Mouse (Mus musculus): ENCODE data around the gene Trak1. TPM values are rescaled to one million over a fixed set of nuclear protein-coding genes. Genes with fewer than 3 reads are reported as not detected.
A peak's percentile ranks its signal among the peaks of the same experiment; 100 is the strongest.

Trak1 gene
- total and polyA plus RNA-seq, 2 experiments, result 50.3 to 61.2 TPM

- H3K27me3 ChIP-seq (ENCODE audit: control insufficient read depth, insufficient read depth, low read length), result no peaks in the 10 kb centered on the region
- H3K4me1 ChIP-seq (ENCODE audit: control insufficient read depth, insufficient read depth, low read length), result peaks cover 2% of the 10 kb centered on the region
- peak within 1 kb of the TSS; percentile 54 for H3K9ac ChIP-seq (ENCODE audit: low read depth, low read length)
- peak; percentile 80 for DNase-seq (ENCODE audit: extremely low read depth, low read depth, low spot score)
- peak within 1 kb of the TSS; percentile 30; the same call in 1 of the 2 replicates for H3K27ac ChIP-seq (replicated peaks; ENCODE audit: insufficient read depth, low read depth, low read length)
- under 1% methylated on average over 59 of the region's 59 CpGs for WGBS
- H3K79me2 ChIP-seq (ENCODE audit: control insufficient read depth, insufficient read depth, low read length), result no peaks in the 10 kb centered on the region
- TF ChIP-seq CTCF (IDR thresholded peaks at IDR 0.05; ENCODE audit: low read depth, low read length) (no peak), POLR2A (IDR thresholded peaks at IDR 0.05; ENCODE audit: extremely low read depth, insufficient read depth, low read length) (no peak)
- no peaks in the 10 kb centered on the region for H3K36me3 ChIP-seq (ENCODE audit: control insufficient read depth, insufficient read depth, low read length)
- H3K4me3 ChIP-seq (ENCODE audit: insufficient read depth, low read depth, low read length), result peak within 1 kb of the TSS; percentile 62
Observed at GRCm38 (mm10) chr9:121277118-121278060, 19.9 kb upstream of the Trak1 start, which contains the start of gene Ulk4. TSS of gene Ulk4 (minus strand) at chr9:121277197.

GRCm38 (mm10) chr9:121279216-121279615 is 18.1 kb upstream of the Trak1 start:
- Histone ChIP-seq H3K79me2 (ENCODE audit: control insufficient read depth, insufficient read depth, low read length) (no peaks in the 10 kb centered on the region), H3K27me3 (ENCODE audit: control insufficient read depth, insufficient read depth, low read length) (no peaks in the 10 kb centered on the region), H3K9ac (ENCODE audit: low read depth, low read length) (no peak overlapping the region), H3K4me3 (ENCODE audit: insufficient read depth, low read depth, low read length) (no peak overlapping the region), H3K27ac (replicated peaks; ENCODE audit: insufficient read depth, low read depth, low read length) (no peak overlapping the region), H3K4me1 (ENCODE audit: control insufficient read depth, insufficient read depth, low read length) (peaks cover 2% of the 10 kb centered on the region), H3K36me3 (ENCODE audit: control insufficient read depth, insufficient read depth, low read length) (no peaks in the 10 kb centered on the region)
- WGBS, result 83% methylated on average over 5 of the region's 5 CpGs
- no peak for DNase-seq (ENCODE audit: extremely low read depth, low read depth, low spot score)
- no peak for TF ChIP-seq CTCF (IDR thresholded peaks at IDR 0.05; ENCODE audit: low read depth, low read length)
- TF ChIP-seq POLR2A (IDR thresholded peaks at IDR 0.05; ENCODE audit: extremely low read depth, insufficient read depth, low read length), result no peak

- TF ChIP-seq CTCF (IDR thresholded peaks at IDR 0.05; ENCODE audit: low read depth, low read length) (no peak), POLR2A (IDR thresholded peaks at IDR 0.05; ENCODE audit: extremely low read depth, insufficient read depth, low read length) (no peak)
- no peaks in the 10 kb centered on the region for H3K79me2 ChIP-seq (ENCODE audit: control insufficient read depth, insufficient read depth, low read length)
- H3K9ac ChIP-seq (ENCODE audit: low read depth, low read length), result no peak overlapping the region
- 75% methylated on average over 6 of the region's 6 CpGs for WGBS
- peaks cover 7% of the 10 kb centered on the region for H3K4me1 ChIP-seq (ENCODE audit: control insufficient read depth, insufficient read depth, low read length)
- H3K36me3 ChIP-seq (ENCODE audit: control insufficient read depth, insufficient read depth, low read length), result no peaks in the 10 kb centered on the region
- H3K27ac ChIP-seq (replicated peaks; ENCODE audit: insufficient read depth, low read depth, low read length), result no peak overlapping the region
- no peaks in the 10 kb centered on the region for H3K27me3 ChIP-seq (ENCODE audit: control insufficient read depth, insufficient read depth, low read length)
- no peak for DNase-seq (ENCODE audit: extremely low read depth, low read depth, low spot score)
- H3K4me3 ChIP-seq (ENCODE audit: insufficient read depth, low read depth, low read length), result no peak overlapping the region
Observed at GRCm38 (mm10) chr9:121281891-121282290, 15.4 kb upstream of the Trak1 start.

GRCm38 (mm10) chr9:121283620-121284185 is 13.6 kb upstream of the Trak1 start:
- no peak for TF ChIP-seq POLR2A (IDR thresholded peaks at IDR 0.05; ENCODE audit: extremely low read depth, insufficient read depth, low read length)
- no peak for TF ChIP-seq CTCF (IDR thresholded peaks at IDR 0.05; ENCODE audit: low read depth, low read length)
- Histone ChIP-seq H3K9ac (ENCODE audit: low read depth, low read length) (no peak overlapping the region), H3K4me1 (ENCODE audit: control insufficient read depth, insufficient read depth, low read length) (peaks cover 4% of the 10 kb centered on the region; the same call in 1 of the 2 replicates), H3K27me3 (ENCODE audit: control insufficient read depth, insufficient read depth, low read length) (no peaks in the 10 kb centered on the region), H3K79me2 (ENCODE audit: control insufficient read depth, insufficient read depth, low read length) (no peaks in the 10 kb centered on the region), H3K36me3 (ENCODE audit: control insufficient read depth, insufficient read depth, low read length) (no peaks in the 10 kb centered on the region), H3K27ac (replicated peaks; ENCODE audit: insufficient read depth, low read depth, low read length) (no peak overlapping the region), H3K4me3 (ENCODE audit: insufficient read depth, low read depth, low read length) (no peak overlapping the region)
- 96% methylated on average over 6 of the region's 6 CpGs for WGBS
- DNase-seq (ENCODE audit: extremely low read depth, low read depth, low spot score), result peak; percentile 49

- Histone ChIP-seq H3K36me3 (ENCODE audit: control insufficient read depth, insufficient read depth, low read length) (no peaks in the 10 kb centered on the region), H3K79me2 (ENCODE audit: control insufficient read depth, insufficient read depth, low read length) (no peaks in the 10 kb centered on the region), H3K27me3 (ENCODE audit: control insufficient read depth, insufficient read depth, low read length) (no peaks in the 10 kb centered on the region), H3K9ac (ENCODE audit: low read depth, low read length) (no peak overlapping the region), H3K4me1 (ENCODE audit: control insufficient read depth, insufficient read depth, low read length) (peaks cover 4% of the 10 kb centered on the region; the same call in 1 of the 2 replicates), H3K4me3 (ENCODE audit: insufficient read depth, low read depth, low read length) (no peak overlapping the region), H3K27ac (replicated peaks; ENCODE audit: insufficient read depth, low read depth, low read length) (no peak overlapping the region)
- DNase-seq (ENCODE audit: extremely low read depth, low read depth, low spot score), result no peak
- WGBS, result 79% methylated on average over 3 of the region's 3 CpGs
- TF ChIP-seq CTCF (IDR thresholded peaks at IDR 0.05; ENCODE audit: low read depth, low read length), result peak; percentile 44
- TF ChIP-seq POLR2A (IDR thresholded peaks at IDR 0.05; ENCODE audit: extremely low read depth, insufficient read depth, low read length), result no peak
Observed at GRCm38 (mm10) chr9:121284422-121284821, 12.9 kb upstream of the Trak1 start.
